Mouse (Mus musculus) kidney, adult 2 months (tissue): ENCODE results near the gene Pno1. TPM values are rescaled to one million over a fixed set of nuclear protein-coding genes. Genes with fewer than 3 reads are reported as not detected.

Experiments
- DNase-seq: peaks from one replicate; pipeline ENCODE4 v3.0.0; 2021
- H3K27ac ChIP-seq: fragments of 200-500 bp; 2 replicates; pipeline ENCODE4 v1.5.1; 2012; ENCODE audit warnings: low read depth, low read length, control low read depth, inconsistent platforms; ENCODE audit not compliant: insufficient read depth
- H3K27me3 ChIP-seq: fragments of 200-500 bp; replicated peaks from 2 replicates; pipeline ENCODE4 v1.6.1; 2012; ENCODE audit warnings: mild to moderate bottlenecking, moderate library complexity, low read length, inconsistent platforms; ENCODE audit not compliant: control insufficient read depth, insufficient read depth
- H3K36me3 ChIP-seq: fragments of 200-500 bp; 2 replicates; pipeline ENCODE4 v1.6.1; 2012; ENCODE audit warnings: mild to moderate bottlenecking, moderate library complexity, low read length, inconsistent platforms; ENCODE audit not compliant: control insufficient read depth, insufficient read depth
- H3K4me1 ChIP-seq: fragments of 200-500 bp; 2 replicates; pipeline ENCODE4 v1.6.1; 2011; ENCODE audit warnings: low read length; ENCODE audit not compliant: control insufficient read depth, insufficient read depth
- H3K4me3 ChIP-seq: fragments of 200-500 bp; 2 replicates; pipeline ENCODE4 v1.5.1; 2011; ENCODE audit warnings: mild to moderate bottlenecking, low read depth, low read length, control low read depth; ENCODE audit not compliant: insufficient read depth
- CTCF ChIP-seq: fragments of 200-500 bp; conservative IDR thresholded peaks from 2 replicates; pipeline ENCODE4 v1.5.1; 2011; ENCODE audit warnings: low read depth, mild to moderate bottlenecking, control low read depth, low read length, moderate library complexity, mixed read lengths; ENCODE audit not compliant: insufficient read depth, insufficient read length
- POLR2A ChIP-seq: fragments of 200-500 bp; IDR thresholded peaks from one replicate; pipeline ENCODE4 v1.6.1; 2011; ENCODE audit warnings: low read depth, low read length, control low read depth
- WGBS: fragments of 180-500 bp; shearing (Covaris S2); methylation state at CpG from one replicate; pipeline ENCODE4 v1.1.7; 2018; 5-methylcytosine and 5-hydroxymethylcytosine counted together
- polyA plus RNA-seq: library from polyadenylated mRNA; depleted of rRNA; stranded (reverse); fragments of >200 nt; gene quantifications from 2 replicates; pipeline ENCODE4 v1.2.3, GENCODE M21; 2012; rRNA removed

The Pno1 gene
- polyA plus RNA-seq, 1 experiment = 7.0 TPM

DNA sequence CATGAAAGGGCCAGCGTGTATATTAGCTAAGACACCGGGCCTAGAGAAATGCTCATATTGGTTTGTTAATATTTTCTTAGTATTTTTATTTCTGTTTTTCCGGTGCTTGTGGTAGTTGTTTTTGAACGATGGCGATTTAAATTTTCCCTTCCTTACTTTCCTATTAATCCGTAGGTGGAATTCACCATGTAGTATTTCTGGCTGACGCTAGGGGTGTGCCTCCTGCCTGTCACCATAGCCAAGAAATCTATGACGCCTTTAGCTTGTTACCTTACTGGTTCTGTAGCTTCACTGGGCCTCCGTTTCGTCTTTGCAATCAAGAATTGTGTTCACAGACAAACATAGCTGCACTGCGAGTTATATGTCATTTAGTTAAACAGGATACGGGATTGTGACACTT is 51.1 kb downstream of the Pno1 start:
- Histone ChIP-seq H3K4me1 (peaks cover 5% of the 10 kb centered on the region), H3K36me3 (no peaks in the 10 kb centered on the region), H3K27ac (peak overlapping the region; percentile 66), H3K4me3 (peak overlapping the region; percentile 63), H3K27me3 (no peaks in the 10 kb centered on the region)
- peak; percentile 80 for DNase-seq
- TF ChIP-seq CTCF (peak; percentile 72), POLR2A (no peak)
- WGBS = under 1% methylated on average over 12 of the region's 12 CpGs

DNA sequence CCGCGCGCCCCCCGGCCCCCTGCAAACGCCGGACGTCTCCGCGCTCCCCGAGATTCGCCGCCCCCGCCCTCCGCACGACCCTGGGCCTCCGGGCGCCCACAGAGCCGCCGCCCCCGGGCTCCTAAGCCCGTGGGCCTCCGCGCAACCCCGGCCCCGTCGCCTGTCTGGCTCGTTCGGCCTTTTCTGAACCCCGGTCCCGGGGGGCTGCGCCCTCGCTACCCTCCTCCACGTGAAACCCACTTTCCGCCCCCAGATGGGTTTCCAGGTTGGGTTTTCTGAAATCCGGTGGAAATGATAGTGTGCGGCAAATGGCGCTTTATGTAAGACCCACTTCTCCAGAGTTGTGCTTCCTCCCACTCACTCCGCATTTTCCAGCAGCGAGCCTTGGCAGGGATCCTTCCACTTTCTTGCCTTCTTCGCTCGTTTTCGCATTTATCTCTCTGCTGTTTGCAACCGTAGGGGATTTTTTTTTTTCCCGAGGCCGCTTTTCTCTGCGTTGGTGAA is 51.6 kb downstream of the Pno1 start:
- Histone ChIP-seq H3K27me3 (no peaks in the 10 kb centered on the region), H3K4me1 (peaks cover 4% of the 10 kb centered on the region), H3K4me3 (peak overlapping the region; percentile 63), H3K36me3 (no peaks in the 10 kb centered on the region), H3K27ac (peak overlapping the region; percentile 66)
- peak; percentile 52 for DNase-seq
- 1% methylated on average over 46 of the region's 46 CpGs for WGBS
- TF ChIP-seq POLR2A = no peak
- no peak for TF ChIP-seq CTCF

DNA sequence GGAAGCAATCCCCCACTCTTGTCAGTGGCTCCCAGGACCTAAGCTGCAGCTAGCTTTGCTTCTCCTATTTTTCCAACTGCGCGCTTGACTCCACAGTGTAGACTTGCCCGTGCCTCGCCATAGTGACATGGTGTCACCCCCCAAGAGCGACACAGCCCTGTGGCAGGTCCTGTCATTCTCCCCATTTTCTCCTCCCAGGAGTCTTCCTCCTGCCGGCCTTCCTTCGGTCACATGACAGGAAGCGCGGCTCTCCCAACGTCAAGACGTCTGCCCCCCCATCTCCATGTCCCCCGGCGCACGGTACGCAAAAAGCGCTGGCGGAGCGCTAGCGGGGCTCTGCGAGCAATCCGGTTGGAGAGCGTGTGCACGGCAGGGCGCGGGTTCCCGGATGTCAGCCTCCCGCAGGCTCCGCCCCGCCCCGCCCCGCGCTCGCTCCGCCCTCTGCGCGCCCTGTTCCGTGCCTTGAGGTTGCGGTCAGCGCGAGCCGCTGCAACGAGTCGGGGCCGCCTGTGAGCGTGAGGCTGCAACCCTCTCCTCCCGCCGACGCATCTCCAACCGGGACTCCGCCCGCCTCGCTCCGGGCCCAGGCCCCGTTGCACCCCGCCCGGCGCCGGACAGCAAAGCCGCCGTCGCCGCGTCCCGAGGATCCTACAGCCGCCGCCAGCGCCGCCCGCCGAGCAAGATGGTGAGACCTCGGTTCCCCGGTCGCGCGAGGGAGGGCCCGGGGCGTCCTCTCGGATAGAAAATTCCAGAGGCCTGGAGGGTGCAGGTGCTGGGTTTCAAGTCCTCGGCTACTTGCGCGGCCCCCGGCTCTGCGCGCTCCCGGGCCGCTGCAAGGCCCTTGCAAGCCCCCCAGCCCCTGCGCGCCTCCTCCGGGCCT is 52.3 kb downstream of the Pno1 start, which contains the start of gene Ppp3r1:
Gene Ppp3r1, plus strand, starts transcription at position 406 of the 880 bp plus-strand sequence.
- peak; percentile 98 for DNase-seq
- under 1% methylated on average over 86 of the region's 89 CpGs for WGBS
- no peaks in the 10 kb centered on the region for H3K27me3 ChIP-seq

More for the DNA sequence above, 52.3 kb downstream of the Pno1 start, which contains the start of gene Ppp3r1:
- H3K36me3 ChIP-seq = no peaks in the 10 kb centered on the region
- TF ChIP-seq POLR2A (peak; percentile 78), CTCF (no peak)
- peaks cover 2% of the 10 kb centered on the region; the same call in 1 of the 2 replicates for H3K4me1 ChIP-seq
- peak within 1 kb of the TSS; percentile 63 for H3K4me3 ChIP-seq
- H3K27ac ChIP-seq = peak within 1 kb of the TSS; percentile 66

Other genes with a start within 250 kb of the Pno1 start
- 6.5 and 7.3 TPM in 2 replicates for gene Cnrip1, start 160.0 kb downstream of the Pno1 start, polyA plus RNA-seq
- 0.43 and 1.4 TPM in 2 replicates for gene Plek, start 159.2 kb downstream of the Pno1 start, polyA plus RNA-seq
- 30.9 and 36.5 TPM in 2 replicates for gene Ppp3r1, start 52.3 kb downstream of the Pno1 start, polyA plus RNA-seq
- 6.3 and 8.1 TPM in 2 replicates for gene Wdr92, start 29.5 kb downstream of the Pno1 start, polyA plus RNA-seq
- 28.5 and 39.7 TPM in 2 replicates for gene C1d, start 46.0 kb upstream of the Pno1 start, polyA plus RNA-seq